8 mouse cellular contexts compared by ENCODE assay signal in genomic region chr1:87650611-87651079, GRCm38 (mm10). TPM values are rescaled to one million over a fixed set of nuclear protein-coding genes. Genes with fewer than 3 reads are reported as not detected.
A peak's percentile ranks its signal among the peaks of the same experiment; 100 is the strongest.
DNase-seq lines count a peak whose midpoint lies in the region; ATAC-seq and TF ChIP-seq lines count a peak whose summit lies in the region.

No protein-coding gene starts in this region.

- no peak overlapping the region for H3K4me3 ChIP-seq in left cerebral cortex, adult 2 months
- H3K4me3 ChIP-seq in heart, postnatal 0 days (ENCODE audit: low read depth, low read length), result no peak overlapping the region
- peak overlapping the region; percentile 34 for H3K4me3 ChIP-seq in liver, embryonic 13.5 days (replicated peaks)
- H3K4me3 ChIP-seq in hindbrain, embryonic 10.5 days, result no peak overlapping the region

- no peak for TF ChIP-seq CTCF in left cerebral cortex, adult 2 months (IDR thresholded peaks at IDR 0.05)
- no peak for TF ChIP-seq CTCF in heart, postnatal 0 days (IDR thresholded peaks at IDR 0.05; ENCODE audit: low read depth)

- H3K9ac ChIP-seq in heart, postnatal 0 days (replicated peaks; ENCODE audit: low read depth, low read length), result no peak overlapping the region
- H3K9ac ChIP-seq in liver, embryonic 13.5 days, result peak overlapping the region; percentile 67

- no peaks in the 10 kb centered on the region for H3K27me3 ChIP-seq in heart, postnatal 0 days (ENCODE audit: control insufficient read depth, insufficient read depth, low read length)
- no peaks in the 10 kb centered on the region for H3K27me3 ChIP-seq in liver, embryonic 13.5 days
- no peaks in the 10 kb centered on the region for H3K27me3 ChIP-seq in hindbrain, embryonic 10.5 days (ENCODE audit: insufficient read depth, poor library complexity, severe bottlenecking)

- DNase-seq in left cerebral cortex, postnatal 14 days (ENCODE audit: low spot score in 2 of 2), result peak; percentile 23 to 62
- DNase-seq in left cerebral cortex, adult 2 months (ENCODE audit: extremely low spot score in 1 of 2, low spot score in 2 of 2), result no peak
- DNase-seq in heart, postnatal 0 days (ENCODE audit: low spot score), result no peak
- DNase-seq in liver, embryonic 13.5 days, result peak; percentile 32
- DNase-seq in right cerebral cortex, postnatal 25 days, result peak; percentile 23
- no peak for DNase-seq in left cerebral cortex, adult 8-10 months (ENCODE audit: low spot score in 2 of 2)
- DNase-seq in embryo, embryonic 10 days (ENCODE audit: low spot score), result no peak
- DNase-seq in hindbrain, embryonic 10.5 days (ENCODE audit: low spot score), result no peak

- no peaks in the 10 kb centered on the region for H3K9me3 ChIP-seq in heart, postnatal 0 days (replicated peaks; ENCODE audit: control insufficient read depth, low read length)
- no peaks in the 10 kb centered on the region for H3K9me3 ChIP-seq in liver, embryonic 13.5 days (replicated peaks)
- H3K9me3 ChIP-seq in hindbrain, embryonic 10.5 days, result no peaks in the 10 kb centered on the region

- H3K36me3 ChIP-seq in heart, postnatal 0 days (replicated peaks; ENCODE audit: control insufficient read depth, insufficient read depth, low read length), result no peaks in the 10 kb centered on the region
- no peaks in the 10 kb centered on the region for H3K36me3 ChIP-seq in liver, embryonic 13.5 days
- H3K36me3 ChIP-seq in hindbrain, embryonic 10.5 days, result no peaks in the 10 kb centered on the region

- H3K27ac ChIP-seq in left cerebral cortex, adult 2 months, result no peak overlapping the region; the same call in 1 of the 2 replicates
- peak overlapping the region; percentile 1; the same call in 1 of the 2 replicates for H3K27ac ChIP-seq in heart, postnatal 0 days (ENCODE audit: low read depth)
- peak overlapping the region; percentile 87 for H3K27ac ChIP-seq in liver, embryonic 13.5 days
- H3K27ac ChIP-seq in hindbrain, embryonic 10.5 days, result no peak overlapping the region

- H3K4me1 ChIP-seq in heart, postnatal 0 days (ENCODE audit: control insufficient read depth, insufficient read depth), result peaks cover 14% of the 10 kb centered on the region
- peaks cover 68% of the 10 kb centered on the region for H3K4me1 ChIP-seq in liver, embryonic 13.5 days (replicated peaks)
- H3K4me1 ChIP-seq in hindbrain, embryonic 10.5 days (replicated peaks), result no peaks in the 10 kb centered on the region

- ATAC-seq in heart, postnatal 0 days (ENCODE audit: insufficient read depth, low read depth), result no peak; the same call in 1 of the 2 replicates
- peak; percentile 68 for ATAC-seq in liver, embryonic 13.5 days (ENCODE audit: low read depth)

- intact Hi-C loops in left cerebral cortex, postnatal 14 days (cut with DNase I), result no loop called here
- intact Hi-C loops in left cerebral cortex, adult 2 months (cut with DNase I), result no loop called here

- TF ChIP-seq EP300 in heart, postnatal 0 days (IDR thresholded peaks at IDR 0.05; ENCODE audit: low read depth), result no peak

- 62% methylated on average over 8 of the region's 8 CpGs for WGBS in heart, postnatal 0 days
- WGBS in liver, embryonic 13.5 days (ENCODE audit: insufficient replicate concordance), result 22% methylated on average over 8 of the region's 8 CpGs
- WGBS in hindbrain, embryonic 10.5 days, result 82% methylated on average over 8 of the region's 8 CpGs

- no peak overlapping the region for H3K4me2 ChIP-seq in heart, postnatal 0 days (ENCODE audit: low read depth, low read length)
- H3K4me2 ChIP-seq in liver, embryonic 13.5 days, result peak overlapping the region; percentile 62

RNA-seq across cellular contexts. Expression of gene Inpp5d, which starts 30.5 kb away (rescaled TPM):
- total RNA-seq in left cerebral cortex, postnatal 14 days (2021), result 10 to 100 TPM; 21.7 to 22.1 TPM
- total RNA-seq in left cerebral cortex, adult 2 months (2021), result 10 to 100 TPM; 16.7 to 20.1 TPM
- total RNA-seq in heart, postnatal 0 days (2014; rRNA removed; ENCODE audit: low replicate concordance), result 9.9 and 66.4 TPM in 2 replicates
- polyA plus RNA-seq in heart, postnatal 0 days (2015; fragmentation: Nextera tagmentation; extraction: Ambion mirVana), result 3.2 and 5.0 TPM in 2 replicates
- 11.0 and 13.9 TPM in 2 replicates for polyA plus RNA-seq in liver, embryonic 13.5 days (2015; fragmentation: Nextera tagmentation; extraction: Ambion mirVana)
- 10 to 100 TPM; 21.6 to 40.6 (median 29.6) TPM for total RNA-seq in left cerebral cortex, adult 8-10 months (2022)
- polyA plus RNA-seq in hindbrain, embryonic 10.5 days (2016; fragmentation: Nextera tagmentation; extraction: Ambion mirVana), result 3.2 and 6.2 TPM in 2 replicates

Comparison
In these comparisons a context has a peak if more than half of its experiments do, and no peak if none do; other contexts are left out.
1. DNase-seq: peak in left cerebral cortex, postnatal 14 days (2 of 2), liver, embryonic 13.5 days (single experiment) and right cerebral cortex, postnatal 25 days (single experiment); none in left cerebral cortex, adult 2 months (0 of 2), heart, postnatal 0 days (single experiment), left cerebral cortex, adult 8-10 months (0 of 2), embryo, embryonic 10 days (single experiment) and hindbrain, embryonic 10.5 days (single experiment).
2. H3K27ac ChIP-seq: peak in heart, postnatal 0 days (single experiment) and liver, embryonic 13.5 days (single experiment); none in left cerebral cortex, adult 2 months (single experiment) and hindbrain, embryonic 10.5 days (single experiment).